Mouse (Mus musculus) heart, postnatal 4 days (tissue): Measurements from ENCODE around the gene Lamb2. TPM values are rescaled to one million over a fixed set of nuclear protein-coding genes. Genes with fewer than 3 reads are reported as not detected.

Experiments
- DNase-seq: peaks from one replicate; pipeline ENCODE4 v3.0.0; 2021
- total RNA-seq, 2 experiments: library from RNA; stranded (reverse); gene quantifications; 2 replicates each; pipeline ENCODE4 v1.2.3; 2021

Gene Lamb2
- total RNA-seq, 2 experiments from 2014 or later: 217 to 229 TPM

GRCm38 (mm10) chr9:108492043-108492750, 12.7 kb downstream of the Lamb2 start:
- no peak for DNase-seq

- no peak for DNase-seq
These were observed 13.7 kb downstream of the Lamb2 start for GRCm38 (mm10) chr9:108493246-108493645.

- DNase-seq: no peak
These were observed 14.8 kb downstream of the Lamb2 start for GRCm38 (mm10) chr9:108494146-108494825.

- no peak for DNase-seq
These were observed 15.4 kb downstream of the Lamb2 start for GRCm38 (mm10) chr9:108494905-108495304.

DNA sequence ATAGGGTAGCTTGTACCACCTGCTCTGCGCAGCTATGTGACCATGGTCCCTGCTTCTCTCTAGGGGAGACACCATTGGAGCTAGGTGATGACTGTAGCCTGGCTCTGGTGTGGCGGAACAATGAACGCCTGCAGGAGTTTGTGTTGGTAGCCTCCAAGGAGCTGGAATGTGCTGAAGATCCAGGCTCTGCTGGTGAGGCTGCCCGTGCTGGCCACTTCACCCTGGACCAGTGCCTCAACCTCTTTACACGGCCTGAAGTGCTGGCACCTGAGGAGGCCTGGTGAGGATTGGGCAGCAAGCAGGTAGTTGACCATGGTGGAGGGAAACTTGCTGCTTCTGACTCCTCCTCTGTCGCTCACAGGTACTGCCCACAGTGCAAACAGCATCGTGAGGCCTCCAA, 19.7 kb downstream of the Lamb2 start:
- DNase-seq: no peak

GRCm38 (mm10) chr9:108499943-108500342, 20.4 kb downstream of the Lamb2 start:
- DNase-seq: no peak

DNA sequence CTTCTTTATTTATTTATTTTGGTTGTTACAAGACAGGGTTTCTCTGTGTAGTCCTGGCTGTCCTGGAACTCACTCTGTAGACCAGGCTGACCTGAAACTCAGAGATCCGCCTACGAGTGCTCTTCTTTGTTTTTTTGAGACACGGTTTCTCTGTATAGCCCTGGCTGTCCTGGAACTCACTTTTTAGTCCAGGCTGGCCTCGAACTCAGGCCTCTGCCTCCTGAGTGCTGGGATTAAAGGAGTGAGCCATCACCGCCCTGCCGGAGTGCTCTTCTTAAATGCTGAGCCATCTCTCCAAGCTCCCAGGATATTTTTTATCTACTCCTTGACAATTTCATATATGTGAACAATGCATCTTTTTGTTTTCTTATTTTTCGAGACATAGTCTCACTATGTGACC, 27.4 kb downstream of the Lamb2 start:
- DNase-seq: no peak

- peak; percentile 94 for DNase-seq
These were observed 28.3 kb downstream of the Lamb2 start, which contains the start of gene Qars for GRCm38 (mm10) chr9:108507619-108508434. Qars (plus strand) TSS chr9:108507706.

DNA sequence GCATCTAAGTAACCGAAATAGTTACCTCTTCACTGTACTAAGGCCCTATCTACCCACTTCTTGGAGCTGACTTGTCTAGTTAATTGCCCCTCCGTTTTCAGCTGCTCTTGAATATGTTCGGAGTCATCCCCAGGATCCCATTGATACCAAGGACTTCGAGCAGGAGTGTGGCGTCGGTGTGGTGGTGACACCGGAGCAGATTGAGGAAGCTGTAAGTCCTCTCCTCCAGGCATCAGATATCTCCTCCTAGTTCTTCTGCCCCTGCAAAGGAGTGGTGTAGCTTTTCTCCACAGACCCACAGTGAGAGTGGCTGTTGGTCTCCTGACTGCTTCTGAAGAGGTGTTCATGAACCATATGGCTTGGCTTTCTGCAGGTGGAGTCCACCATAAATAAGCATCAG, 29.2 kb downstream of the Lamb2 start:
- no peak for DNase-seq

DNA sequence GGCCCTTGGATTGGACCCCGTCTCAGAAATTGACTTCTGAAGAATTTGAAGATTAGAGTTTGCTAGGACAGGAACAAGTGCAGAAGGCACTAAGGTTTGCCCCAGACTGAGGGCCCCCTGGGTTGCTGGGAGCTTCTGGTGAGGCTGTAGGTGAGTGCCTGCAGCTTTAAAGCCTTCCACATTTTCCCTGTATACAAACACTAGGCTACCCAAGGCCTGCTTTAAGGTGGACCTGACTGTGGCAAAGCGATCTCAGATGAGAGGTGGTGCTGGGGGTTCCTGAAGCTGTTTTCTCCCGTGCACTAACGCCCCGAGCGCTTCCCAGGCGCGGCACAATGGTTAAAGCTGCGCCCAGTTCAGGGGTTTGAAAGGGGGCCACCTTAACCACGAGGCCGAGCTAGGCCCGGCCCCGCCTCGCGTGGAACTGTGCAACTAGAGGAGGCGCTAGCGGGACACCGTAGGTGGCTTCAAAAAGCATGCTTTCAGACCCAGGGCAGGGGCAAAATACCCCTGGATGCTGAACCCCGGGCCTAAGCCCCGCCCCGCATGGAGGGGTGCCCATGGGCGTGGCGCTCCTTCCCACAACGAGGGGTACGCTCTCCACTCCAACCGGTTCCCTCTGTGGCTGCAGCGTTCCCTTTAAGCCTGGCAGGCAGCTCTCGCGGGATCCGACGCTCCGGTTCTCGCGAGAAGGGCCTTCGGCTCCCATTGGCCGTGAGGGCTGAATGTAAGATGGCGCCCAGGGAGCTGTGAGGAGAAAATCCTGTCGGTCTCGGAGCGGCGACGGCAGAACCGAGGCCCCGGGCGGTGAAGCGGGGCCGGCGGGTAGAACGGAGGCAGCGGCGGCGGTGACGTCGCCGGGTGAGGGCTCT, 37.1 kb downstream of the Lamb2 start, which contains the start of gene Qrich1:
Gene Qrich1, plus strand, starts transcription at position 427 of the 872 bp plus-strand sequence.
- peak; percentile 95 for DNase-seq

DNA sequence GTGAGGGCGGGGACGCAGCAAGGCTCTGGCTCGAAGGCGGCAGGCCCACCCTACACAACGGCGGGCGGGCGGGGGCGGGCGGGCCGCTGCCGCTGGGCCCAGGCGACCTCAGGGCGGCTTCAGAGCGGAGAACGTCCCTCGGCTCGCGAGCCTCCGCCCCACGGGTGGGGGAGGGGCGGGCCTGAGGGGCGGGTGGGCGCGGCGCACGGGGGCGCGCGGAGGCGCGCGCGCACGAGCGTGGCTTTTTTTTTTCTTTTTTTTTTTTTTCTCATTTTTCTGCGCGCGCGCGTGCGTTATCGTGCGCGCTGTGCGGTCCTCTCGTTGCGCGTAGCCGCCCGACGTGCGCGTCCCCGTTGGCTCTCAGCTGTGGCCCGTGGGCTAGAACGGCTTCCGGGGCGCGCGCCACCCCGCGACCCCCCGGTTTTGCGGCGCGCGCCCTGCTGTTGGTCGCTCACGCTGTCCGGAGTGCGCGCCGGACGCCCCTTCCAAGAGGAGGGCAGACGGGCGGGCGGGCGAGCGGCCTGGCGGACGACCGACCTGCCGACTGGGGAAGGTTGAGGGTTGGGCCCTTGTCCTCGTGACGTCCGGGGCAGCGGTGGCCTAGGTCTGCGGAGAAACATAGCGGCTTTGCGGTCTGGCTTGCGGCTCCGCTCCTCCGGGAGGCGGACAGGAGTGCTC, 37.9 kb downstream of the Lamb2 start:
- peak; percentile 86 for DNase-seq

DNA sequence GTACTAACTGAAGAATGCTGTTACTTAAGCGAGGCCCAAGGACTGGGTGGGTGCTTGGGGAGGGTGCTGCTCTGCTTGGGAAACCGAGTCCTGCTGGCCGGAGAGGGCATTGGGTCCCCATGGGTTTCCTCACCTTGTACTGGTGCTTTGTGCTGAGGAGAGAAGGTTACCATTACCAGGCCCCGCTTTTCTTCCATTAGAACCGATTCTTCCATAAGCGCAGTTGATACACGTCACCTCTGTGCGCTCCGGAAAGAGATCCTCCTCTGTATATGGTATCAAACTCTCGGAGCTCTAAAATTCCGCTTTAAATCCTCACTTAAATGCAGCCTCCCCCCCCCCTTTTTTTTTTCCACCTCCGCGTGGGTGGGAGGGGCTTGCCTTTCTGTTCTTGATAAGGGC, 38.4 kb downstream of the Lamb2 start:
- DNase-seq: no peak

- no peak for DNase-seq
These were observed 42.1 kb downstream of the Lamb2 start for GRCm38 (mm10) chr9:108521604-108522003.

GRCm38 (mm10) chr9:108523341-108523740, 43.8 kb downstream of the Lamb2 start:
- DNase-seq: no peak

DNA sequence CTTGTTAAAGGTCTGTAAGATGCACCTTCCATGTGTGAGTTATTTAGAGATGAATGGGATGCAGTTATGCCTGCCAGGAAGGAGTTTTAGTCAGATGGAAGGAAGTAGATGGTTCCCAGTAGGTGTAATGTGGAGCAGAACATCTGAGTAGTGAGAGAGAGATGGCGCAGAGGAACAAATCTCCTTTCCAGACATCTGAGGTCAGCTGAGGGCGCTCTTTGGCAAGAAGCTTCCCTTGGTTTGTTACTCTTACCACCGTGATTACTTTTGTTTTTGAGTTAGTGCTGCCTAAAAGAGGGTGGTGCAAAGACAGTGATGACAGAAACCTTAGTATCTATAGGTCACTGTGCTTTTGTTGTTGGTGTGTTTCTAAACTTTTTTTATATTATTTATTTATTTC, 45.9 kb downstream of the Lamb2 start:
- no peak for DNase-seq

GRCm38 (mm10) chr9:108530954-108531353, 51.4 kb downstream of the Lamb2 start:
- no peak for DNase-seq

- DNase-seq: no peak
These were observed 52.0 kb downstream of the Lamb2 start for GRCm38 (mm10) chr9:108531496-108531895.
